ENCODE assay signal across 27 mouse cellular contexts in the genomic region with DNA sequence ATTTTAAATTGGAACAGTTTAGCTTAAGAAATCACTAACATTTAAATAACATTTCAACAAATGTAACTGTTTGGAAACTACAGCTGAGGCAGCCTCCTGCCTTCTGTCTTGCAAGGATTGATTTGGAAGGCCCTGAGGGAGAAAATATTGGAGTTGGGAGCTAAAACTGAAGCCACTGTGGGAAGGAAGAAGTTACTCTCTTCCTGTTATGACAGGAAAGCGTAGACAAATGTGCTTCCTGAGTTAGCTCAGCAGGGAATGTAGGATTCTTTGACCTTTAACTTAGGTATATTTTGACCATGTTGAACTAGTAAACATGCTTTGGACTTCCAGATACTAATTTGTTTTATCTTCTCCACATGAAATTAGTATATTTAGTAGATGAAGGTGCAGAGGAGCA.
DNase-seq lines count a peak whose midpoint lies in the region; ATAC-seq and TF ChIP-seq lines count a peak whose summit lies in the region.
"Had no signal": no experiment of that assay in that cellular context is flagged by ENCODE, and none has a peak within 500 bp of the region (broad histone marks: within the 10 kb centered on the region; RNA-seq: fewer than 3 reads in every experiment).

No protein-coding gene starts in this region.

- no peaks in the 10 kb centered on the region for H3K36me3 ChIP-seq in kidney, postnatal 0 days (ENCODE audit: insufficient read depth, low read length)
- H3K36me3 ChIP-seq in lung, embryonic 14.5 days (ENCODE audit: insufficient read depth) = no peaks in the 10 kb centered on the region
- H3K36me3 ChIP-seq: liver, embryonic 15.5 days; midbrain, embryonic 10.5 days; neural tube, embryonic 12.5 days had no signal

- ATAC-seq in kidney, postnatal 0 days (replicated peaks; ENCODE audit: low FRiP score, low read depth) = no peak
- no peak for ATAC-seq in lung, embryonic 14.5 days (ENCODE audit: insufficient read depth)
- ATAC-seq: CD4-positive, CD25-positive, alpha-beta regulatory T cell, adult 4 months; forebrain, embryonic 13.5 days; intestine, postnatal 0 days; midbrain, embryonic 16.5 days had no signal

- no peaks in the 10 kb centered on the region for H3K9me3 ChIP-seq in kidney, postnatal 0 days (replicated peaks; ENCODE audit: low read length)
- no peaks in the 10 kb centered on the region for H3K9me3 ChIP-seq in lung, embryonic 14.5 days (ENCODE audit: low read depth, low read length)
- H3K9me3 ChIP-seq: forebrain, embryonic 13.5 days; liver, embryonic 15.5 days; midbrain, embryonic 10.5 days; neural tube, embryonic 12.5 days had no signal

- no peak overlapping the region for H3K4me2 ChIP-seq in kidney, postnatal 0 days (ENCODE audit: low read length)
- H3K4me2 ChIP-seq in lung, embryonic 14.5 days = no peak overlapping the region
- H3K4me2 ChIP-seq: forebrain, embryonic 13.5 days; hindbrain, embryonic 14.5 days; liver, embryonic 15.5 days; neural tube, embryonic 12.5 days had no signal

- 91% methylated on average over 1 of the region's 1 CpGs for WGBS in kidney, postnatal 0 days
- WGBS in lung, embryonic 14.5 days = 74% methylated on average over 1 of the region's 1 CpGs

- H3K4me1 ChIP-seq in kidney, postnatal 0 days (replicated peaks; ENCODE audit: insufficient read depth, low read length) = no peaks in the 10 kb centered on the region; the same call in 1 of the 2 replicates
- no peaks in the 10 kb centered on the region for H3K4me1 ChIP-seq in lung, embryonic 14.5 days (ENCODE audit: insufficient read depth)
- peaks cover 13% of the 10 kb centered on the region for H3K4me1 ChIP-seq in brown adipose tissue, adult 24 weeks (ENCODE audit: control insufficient read depth, insufficient read depth, insufficient read length, low read length)
- H3K4me1 ChIP-seq: liver, embryonic 15.5 days; midbrain, embryonic 10.5 days; neural tube, embryonic 12.5 days had no signal

- H3K4me3 ChIP-seq in kidney, postnatal 0 days (replicated peaks; ENCODE audit: low read depth, low read length) = no peak overlapping the region
- no peak overlapping the region for H3K4me3 ChIP-seq in lung, embryonic 14.5 days (ENCODE audit: low read depth, low read length)
- H3K4me3 ChIP-seq in brown adipose tissue, adult 24 weeks (ENCODE audit: insufficient read depth, low read depth, low read length) = no peak overlapping the region
- H3K4me3 ChIP-seq: forebrain, embryonic 13.5 days; liver, embryonic 15.5 days; midbrain, embryonic 10.5 days; myocyte; neural tube, embryonic 12.5 days had no signal

- peak; percentile 84 for DNase-seq in heart, adult 11 months
- DNase-seq in heart, postnatal 4 days = no peak
- peak; percentile 41 for DNase-seq in kidney, postnatal 0 days (ENCODE audit: low spot score)
- DNase-seq in kidney, adult 11 months = no peak
- peak; percentile 35 for DNase-seq in lung, embryonic 14.5 days
- DNase-seq in lung, postnatal 36 days = no peak
- no peak for DNase-seq in spleen, postnatal 14 days (ENCODE audit: low spot score in 2 of 2)
- DNase-seq: adrenal gland, postnatal 14 days; cerebellum, adult 18-20 months; cerebellum, postnatal 10 days; kidney, postnatal 10 days; lung, postnatal 10 days; right cerebral cortex, adult 18-20 months; spleen, adult 18-20 months; thymus, adult 18-20 months; thymus, postnatal 25 days had no signal

- H3K27ac ChIP-seq in kidney, postnatal 0 days = no peak overlapping the region
- no peak overlapping the region for H3K27ac ChIP-seq in lung, embryonic 14.5 days (ENCODE audit: low read depth)
- H3K27ac ChIP-seq in brown adipose tissue, adult 24 weeks (replicated peaks; ENCODE audit: low read depth, low read length) = 0 out of 2 replicates have a peak overlapping the region, but pooled peaks have one; percentile 30
- H3K27ac ChIP-seq: forebrain, embryonic 13.5 days; hindbrain, embryonic 14.5 days; liver, embryonic 15.5 days; midbrain, embryonic 10.5 days; neural tube, embryonic 12.5 days; stomach, postnatal 0 days had no signal

- no peak for TF ChIP-seq CTCF in kidney, postnatal 0 days (IDR thresholded peaks at IDR 0.05; ENCODE audit: low read depth)
- no peak for TF ChIP-seq CTCF in lung, embryonic 14.5 days (IDR thresholded peaks at IDR 0.05; ENCODE audit: low read depth)

- H3K9ac ChIP-seq in kidney, postnatal 0 days (ENCODE audit: low read depth, low read length) = no peak overlapping the region
- no peak overlapping the region for H3K9ac ChIP-seq in lung, embryonic 14.5 days
- H3K9ac ChIP-seq: forebrain, embryonic 13.5 days; hindbrain, embryonic 14.5 days; liver, embryonic 15.5 days; neural tube, embryonic 12.5 days had no signal

- no peaks in the 10 kb centered on the region for H3K27me3 ChIP-seq in kidney, postnatal 0 days (ENCODE audit: insufficient read depth, low read length)
- no peaks in the 10 kb centered on the region for H3K27me3 ChIP-seq in lung, embryonic 14.5 days (ENCODE audit: insufficient read depth, low read length)
- H3K27me3 ChIP-seq: forebrain, embryonic 13.5 days; liver, embryonic 15.5 days; neural tube, embryonic 12.5 days had no signal

Comparison
In these comparisons a context has a peak if more than half of its experiments do, and no peak if none do; other contexts are left out.
1. DNase-seq: peak in heart, adult 11 months (single experiment), kidney, postnatal 0 days (single experiment) and lung, embryonic 14.5 days (single experiment); none in heart, postnatal 4 days (single experiment), kidney, adult 11 months (single experiment), lung, postnatal 36 days (single experiment) and spleen, postnatal 14 days (0 of 2).